Mouse (Mus musculus) testis, postnatal 14 days (tissue): ENCODE measurements around the gene Rnf213.
A peak's percentile ranks its signal among the peaks of the same experiment; 100 is the strongest.

Experiments
- DNase-seq: peaks from one replicate; pipeline ENCODE4 v3.0.0; 2021; ENCODE audit warnings: low spot score

Rnf213 gene

GRCm38 (mm10) chr11:119438776-119439175 is 45.9 kb downstream of the Rnf213 start:
- no peak for DNase-seq

- DNase-seq = no peak
Observed at GRCm38 (mm10) chr11:119442199-119442598, 49.3 kb downstream of the Rnf213 start.

- no peak for DNase-seq
Observed at GRCm38 (mm10) chr11:119443442-119443841, 50.5 kb downstream of the Rnf213 start.

DNA sequence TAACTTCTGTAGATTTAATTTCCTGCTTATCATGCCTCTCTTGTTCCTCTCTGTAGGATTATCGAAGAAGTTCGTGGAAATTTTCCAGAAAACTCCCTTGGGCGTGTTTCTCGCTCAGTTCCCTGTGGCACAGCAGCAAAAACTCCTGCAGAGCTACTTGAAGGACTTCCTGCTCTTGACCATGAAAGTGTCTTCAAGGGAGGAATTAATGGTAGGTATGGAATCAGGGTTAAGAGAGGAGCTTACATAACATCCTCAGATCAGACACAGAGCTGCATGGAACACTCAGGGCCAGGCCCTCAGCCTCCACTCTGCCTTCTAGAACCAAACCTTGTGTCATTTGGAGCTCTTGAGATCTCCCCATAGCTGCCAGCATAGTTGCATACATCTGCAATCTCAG is 63.2 kb downstream of the Rnf213 start:
- no peak for DNase-seq

DNA sequence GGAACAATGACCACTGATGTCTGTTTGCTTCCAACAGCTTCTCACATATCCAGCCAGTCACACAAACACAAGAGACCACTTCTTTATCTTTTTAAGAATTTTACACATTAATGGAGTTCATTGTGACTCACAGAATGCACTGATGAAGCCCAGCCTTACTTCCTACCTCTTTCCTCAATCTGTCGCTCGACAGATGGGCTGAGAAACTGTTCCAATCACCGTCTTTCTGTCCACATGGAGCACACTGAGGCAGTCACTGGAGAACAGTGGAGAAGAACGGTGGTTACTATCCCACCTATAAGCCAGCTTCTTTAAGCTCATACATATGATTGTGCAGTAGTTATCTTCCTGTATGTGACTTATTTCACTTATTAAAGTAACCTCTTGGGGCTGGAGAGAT is 85.0 kb downstream of the Rnf213 start:
- no peak for DNase-seq

GRCm38 (mm10) chr11:119490861-119491689 is 98.2 kb downstream of the Rnf213 start, which contains the start of gene Endov:
Gene Endov (plus strand): TSS chr11:119491347.
- peak; percentile 96 for DNase-seq

GRCm38 (mm10) chr11:119491690-119492087 is 98.8 kb downstream of the Rnf213 start:
- no peak for DNase-seq

GRCm38 (mm10) chr11:119492830-119493229 is 99.9 kb downstream of the Rnf213 start:
- DNase-seq = no peak

DNA sequence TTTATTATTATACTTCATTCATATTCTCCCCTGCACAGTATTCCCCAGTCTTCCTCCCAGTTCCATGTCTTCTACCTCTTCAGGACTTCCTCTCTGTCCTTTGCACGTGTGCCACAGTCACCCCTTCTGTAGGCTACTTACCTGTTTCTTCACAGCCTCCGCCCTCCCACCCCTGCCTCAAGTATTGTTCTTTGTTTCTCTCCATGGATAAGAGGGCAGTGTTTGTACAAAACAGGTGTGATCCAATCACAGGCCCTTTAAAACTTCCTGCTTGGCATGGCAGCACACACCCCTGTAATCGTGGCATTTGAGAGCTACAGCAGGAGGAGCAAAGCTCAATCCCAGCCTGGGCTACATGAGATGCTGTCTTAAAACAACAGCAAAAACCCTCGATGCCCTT is 100.6 kb downstream of the Rnf213 start:
- DNase-seq = no peak

- DNase-seq = no peak
Observed at GRCm38 (mm10) chr11:119496147-119496546, 103.2 kb downstream of the Rnf213 start.

- DNase-seq = no peak
Observed at GRCm38 (mm10) chr11:119497451-119497850, 104.6 kb downstream of the Rnf213 start.

DNA sequence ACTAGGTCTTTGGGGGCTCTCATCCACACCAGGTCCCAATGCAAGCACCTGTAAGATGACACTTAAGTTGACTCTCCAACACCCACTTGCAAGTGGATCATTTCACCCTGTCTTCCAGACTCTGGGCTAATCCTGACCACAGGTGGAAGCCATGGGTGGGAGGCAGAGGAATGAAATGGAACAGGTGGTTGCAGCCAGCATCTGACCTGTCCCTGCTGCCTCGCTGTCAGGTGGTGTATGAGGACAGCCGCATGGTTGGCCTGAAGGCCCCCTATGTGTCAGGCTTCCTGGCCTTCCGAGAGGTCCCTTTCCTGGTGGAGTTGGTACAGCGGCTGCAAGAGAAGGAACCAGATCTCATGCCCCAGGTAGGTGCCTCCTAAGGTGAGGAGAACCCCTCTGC is 106.4 kb downstream of the Rnf213 start:
- DNase-seq = no peak

- DNase-seq = no peak
Observed at GRCm38 (mm10) chr11:119500011-119500410, 107.1 kb downstream of the Rnf213 start.

DNA sequence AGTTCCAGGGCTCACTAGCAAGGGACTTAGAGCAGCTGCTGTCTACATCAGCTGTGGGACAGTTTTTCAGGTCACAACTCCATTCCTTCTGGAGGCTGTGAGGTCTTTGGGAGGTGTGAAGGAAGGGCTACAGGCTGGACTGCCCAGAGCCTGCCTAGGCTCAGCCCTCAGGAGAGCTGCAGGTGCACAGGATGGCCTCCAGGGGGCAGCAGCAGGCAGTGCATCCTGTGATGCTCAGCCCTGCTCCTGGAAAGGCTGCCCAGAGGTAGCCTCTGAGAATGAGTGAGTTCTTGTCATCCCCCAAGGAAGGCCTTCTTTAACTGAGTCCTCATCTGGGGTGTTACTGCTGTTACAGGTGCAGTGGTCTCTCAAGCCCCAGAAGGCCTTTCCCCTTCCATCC is 110.8 kb downstream of the Rnf213 start:
- peak; percentile 45 for DNase-seq

- DNase-seq = no peak
Observed at GRCm38 (mm10) chr11:119506386-119506785, 113.5 kb downstream of the Rnf213 start.

GRCm38 (mm10) chr11:119507772-119508171 is 114.9 kb downstream of the Rnf213 start:
- no peak for DNase-seq

GRCm38 (mm10) chr11:119509165-119509776 is 116.4 kb downstream of the Rnf213 start:
- DNase-seq = no peak

- DNase-seq = no peak
Observed at GRCm38 (mm10) chr11:119513038-119513659, 120.2 kb downstream of the Rnf213 start.

DNA sequence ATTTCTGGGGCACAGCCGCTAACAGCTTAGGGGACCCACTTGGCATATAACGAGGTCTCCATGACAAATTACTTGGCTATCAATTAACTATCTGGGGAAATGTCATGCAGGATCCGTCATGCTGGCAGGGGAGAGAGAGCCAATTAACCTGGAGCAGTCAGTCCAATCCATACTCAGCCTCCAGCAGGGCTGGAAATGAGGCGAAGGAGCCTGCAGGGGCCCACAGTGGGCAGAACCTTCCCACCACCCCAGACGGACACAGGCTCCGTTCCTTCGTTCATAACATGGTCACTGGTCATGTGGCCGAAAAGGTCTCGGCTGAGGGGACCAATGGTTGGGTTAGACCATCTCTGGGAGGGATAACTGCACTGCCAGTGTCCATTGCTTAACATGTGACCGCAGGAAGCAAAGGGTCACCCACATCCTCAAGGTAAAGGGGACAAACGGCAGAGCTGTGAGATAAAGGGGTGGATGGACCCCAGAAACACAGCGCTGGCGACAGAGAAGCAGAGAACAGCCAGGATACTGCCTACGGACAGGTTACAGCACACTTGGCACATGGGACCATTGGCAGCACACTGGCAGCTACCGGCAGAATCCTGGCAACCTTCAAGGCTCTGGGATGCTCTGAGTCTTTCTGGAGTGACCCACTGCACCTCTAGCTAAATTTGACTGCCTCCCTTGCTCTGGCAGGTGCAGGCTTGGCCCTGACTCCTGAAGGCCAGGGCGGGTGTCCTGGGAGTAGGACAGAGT is 121.4 kb downstream of the Rnf213 start:
- no peak for DNase-seq

DNA sequence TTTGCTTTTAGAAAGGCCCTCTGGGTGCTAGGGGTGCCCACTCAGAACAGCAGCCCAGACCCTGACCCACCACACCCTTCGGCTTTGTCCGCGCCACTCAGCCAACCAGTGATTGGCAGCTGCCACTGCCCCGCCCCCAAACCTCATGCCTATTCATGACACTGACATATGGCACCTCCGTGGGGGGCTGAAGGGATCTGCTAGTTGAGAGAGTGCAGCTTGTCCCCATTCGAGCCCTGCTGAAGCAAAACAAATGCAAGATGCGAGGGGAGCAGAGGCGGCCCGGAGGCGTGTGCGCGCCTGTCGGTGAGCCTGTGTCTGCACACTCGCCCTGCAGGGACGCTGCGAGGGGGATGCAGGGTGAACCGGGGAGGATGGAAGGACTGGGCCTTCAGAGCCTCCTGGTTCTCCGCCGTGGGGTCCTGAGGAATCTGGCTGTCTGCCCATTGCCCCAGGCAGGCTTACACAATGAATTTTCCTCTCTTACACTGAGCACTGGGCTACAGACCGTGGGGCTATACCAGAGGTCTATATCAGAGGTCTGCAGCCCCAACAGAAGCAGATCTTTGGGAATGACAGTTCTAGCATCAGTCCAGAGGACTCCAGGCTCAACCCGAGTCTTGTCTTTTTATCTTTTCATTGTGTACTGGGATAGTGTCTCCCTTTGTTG is 122.2 kb downstream of the Rnf213 start:
- no peak for DNase-seq

DNA sequence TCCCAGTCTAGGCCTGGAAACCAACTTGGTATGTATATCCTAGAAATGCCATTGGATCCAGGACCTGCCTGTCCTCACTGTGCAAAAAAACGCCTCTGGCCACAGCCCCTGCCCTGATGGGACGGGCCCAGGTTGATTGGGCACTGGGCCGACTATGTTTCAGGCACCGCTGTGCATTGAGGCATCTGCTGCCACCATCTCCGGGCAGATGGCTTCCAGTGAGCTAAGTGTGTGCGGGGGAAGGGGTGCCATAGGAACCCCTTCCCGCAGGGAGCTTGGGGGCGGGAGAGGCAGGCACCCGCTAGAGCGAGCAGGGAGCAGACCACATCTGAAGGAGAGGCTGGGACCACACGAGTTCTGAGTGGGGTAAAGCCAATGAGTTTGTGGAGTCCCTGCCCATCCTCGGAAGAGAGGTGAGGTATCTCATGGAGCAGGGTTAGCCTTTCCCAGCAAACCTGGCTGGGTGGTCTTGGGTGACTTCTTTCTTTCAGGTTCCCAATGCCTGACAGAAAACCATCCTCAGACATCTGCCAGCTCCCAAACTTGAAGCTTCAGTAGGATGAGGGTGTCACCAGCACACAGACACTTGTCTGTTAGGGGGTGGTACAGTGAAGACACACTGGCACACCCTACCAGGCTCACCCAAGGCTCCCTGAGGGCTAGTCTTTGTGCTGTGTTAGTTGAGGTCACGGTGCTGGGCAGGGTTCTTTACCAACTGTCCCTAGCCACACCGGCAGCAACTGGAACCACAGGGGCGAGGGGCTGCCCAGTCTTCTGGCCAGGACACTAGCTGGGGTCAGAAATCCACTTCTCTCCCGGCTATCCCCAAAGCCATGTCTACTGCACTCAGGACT is 123.2 kb downstream of the Rnf213 start:
- DNase-seq = no peak
